Mouse (Mus musculus) hindbrain, embryonic 15.5 days (tissue): ENCODE results near the gene Krtap9-3. TPM values are rescaled to one million over a fixed set of nuclear protein-coding genes. Genes with fewer than 3 reads are reported as not detected.
"Not testable (repeated sequence)": the region's sequence is repeated elsewhere in the genome, so short reads cannot be mapped to it uniquely, and the experiment has no call there.

Experiments
- ATAC-seq: fragments of 200-750 bp; cut with Nextera tagmentation; 2 replicates; pipeline ENCODE4 v1.8.0; 2017; ENCODE audit warnings: low read depth, moderate number of reproducible peaks, moderate TSS enrichment; ENCODE audit not compliant: low FRiP score
- H3K27ac ChIP-seq: fragments of 300-500 bp; sonication (generic); replicated peaks from 2 replicates; pipeline ENCODE4 v1.5.1; 2015; ENCODE audit warnings: mild to moderate bottlenecking, inconsistent platforms
- H3K27me3 ChIP-seq: fragments of 300-500 bp; sonication (generic); 2 replicates; pipeline ENCODE4 v1.6.1; 2015; ENCODE audit warnings: control low read depth, inconsistent platforms
- H3K36me3 ChIP-seq: fragments of 300-500 bp; sonication (generic); 2 replicates; pipeline ENCODE4 v1.6.1; 2015; ENCODE audit warnings: control low read depth, inconsistent platforms
- H3K4me1 ChIP-seq: fragments of 300-500 bp; sonication (generic); replicated peaks from 2 replicates; pipeline ENCODE4 v1.6.1; 2015; ENCODE audit warnings: control low read depth, inconsistent platforms
- H3K4me2 ChIP-seq: fragments of 300-500 bp; sonication (generic); 2 replicates; pipeline ENCODE4 v1.6.1; 2015; ENCODE audit warnings: moderate library complexity, mild to moderate bottlenecking, inconsistent platforms
- H3K4me3 ChIP-seq: fragments of 300-500 bp; sonication (generic); 2 replicates; pipeline ENCODE4 v1.5.1; 2015; ENCODE audit warnings: mild to moderate bottlenecking, inconsistent platforms
- H3K9ac ChIP-seq: fragments of 300-500 bp; sonication (generic); 2 replicates; pipeline ENCODE4 v1.6.1; 2015; ENCODE audit warnings: inconsistent platforms
- H3K9me3 ChIP-seq: fragments of 300-500 bp; sonication (generic); 2 replicates; pipeline ENCODE4 v1.6.1; 2016; ENCODE audit warnings: control low read depth, inconsistent platforms
- WGBS: fragments of 180-500 bp; shearing (Covaris S2); methylation state at CpG from one replicate; pipeline ENCODE4 v1.1.7; 2015; 5-methylcytosine and 5-hydroxymethylcytosine counted together
- polyA plus RNA-seq: library from polyadenylated mRNA; unstranded; fragments of >200 nt; fragmentation: Nextera tagmentation; extraction: Ambion mirVana; gene quantifications from 2 replicates; pipeline ENCODE4 v1.2.1, GENCODE M21; 2015

Gene Krtap9-3
- polyA plus RNA-seq, result not detected in 2 replicates

- H3K27ac ChIP-seq, H3K9ac ChIP-seq, H3K4me1 ChIP-seq, ATAC-seq, H3K4me2 ChIP-seq, H3K36me3 ChIP-seq, H3K27me3 ChIP-seq, H3K4me3 ChIP-seq, H3K9me3 ChIP-seq: not testable (repeated sequence)
- 80% methylated on average over 6 of the region's 6 CpGs for WGBS
Measured at GRCm38 (mm10) chr11:99597742-99598141, at the start of gene Krtap9-3. Krtap9-3 (minus strand) TSS chr11:99598105.

GRCm38 (mm10) chr11:99646444-99646843, 48.5 kb upstream of the Krtap9-3 start:
- no peak for ATAC-seq
- Histone ChIP-seq H3K27me3 (no peaks in the 10 kb centered on the region), H3K36me3 (no peaks in the 10 kb centered on the region), H3K4me1 (no peaks in the 10 kb centered on the region), H3K4me2 (no peak overlapping the region), H3K9ac (no peak overlapping the region), H3K27ac (no peak overlapping the region), H3K9me3 (no peaks in the 10 kb centered on the region), H3K4me3 (no peak overlapping the region)
- 88% methylated on average over 15 of the region's 15 CpGs for WGBS

GRCm38 (mm10) chr11:99644351-99644750, 46.4 kb upstream of the Krtap9-3 start:
- WGBS, result 61% methylated on average over 3 of the region's 3 CpGs
- H3K4me3 ChIP-seq, result no peak overlapping the region
- H3K36me3 ChIP-seq, result no peaks in the 10 kb centered on the region
- no peak overlapping the region for H3K9ac ChIP-seq
- H3K4me1 ChIP-seq, result no peaks in the 10 kb centered on the region
- H3K4me2 ChIP-seq, result no peak overlapping the region
- no peaks in the 10 kb centered on the region for H3K27me3 ChIP-seq
- ATAC-seq, result no peak
- H3K9me3 ChIP-seq, result no peaks in the 10 kb centered on the region
- H3K27ac ChIP-seq, result no peak overlapping the region

- not testable (repeated sequence) for H3K4me3 ChIP-seq, H3K27ac ChIP-seq, H3K36me3 ChIP-seq, H3K9ac ChIP-seq, H3K27me3 ChIP-seq, H3K9me3 ChIP-seq, ATAC-seq, H3K4me2 ChIP-seq, H3K4me1 ChIP-seq
- WGBS, result 81% methylated on average over 9 of the region's 9 CpGs
Measured at GRCm38 (mm10) chr11:99643635-99644139, 45.8 kb upstream of the Krtap9-3 start, which contains the start of gene Krtap4-7. Krtap4-7 (minus strand) TSS chr11:99644089.

- no peak overlapping the region for H3K4me2 ChIP-seq
- no peaks in the 10 kb centered on the region for H3K9me3 ChIP-seq
- H3K27ac ChIP-seq, result no peak overlapping the region
- no peaks in the 10 kb centered on the region for H3K27me3 ChIP-seq
- H3K4me3 ChIP-seq, result no peak overlapping the region
- 43% methylated on average over 1 of the region's 1 CpGs for WGBS
- ATAC-seq, result no peak
- no peaks in the 10 kb centered on the region for H3K4me1 ChIP-seq
- no peak overlapping the region for H3K9ac ChIP-seq
- H3K36me3 ChIP-seq, result no peaks in the 10 kb centered on the region
Measured at GRCm38 (mm10) chr11:99640926-99641325, 43.0 kb upstream of the Krtap9-3 start.

GRCm38 (mm10) chr11:99637086-99637485, 39.2 kb upstream of the Krtap9-3 start:
- H3K4me3 ChIP-seq, result no peak overlapping the region
- no peaks in the 10 kb centered on the region for H3K9me3 ChIP-seq
- no peaks in the 10 kb centered on the region for H3K36me3 ChIP-seq
- 73% methylated on average over 1 of the region's 1 CpGs for WGBS
- no peak overlapping the region for H3K4me2 ChIP-seq
- ATAC-seq, result no peak
- H3K9ac ChIP-seq, result no peak overlapping the region
- H3K27ac ChIP-seq, result no peak overlapping the region
- H3K4me1 ChIP-seq, result no peaks in the 10 kb centered on the region
- no peaks in the 10 kb centered on the region for H3K27me3 ChIP-seq

GRCm38 (mm10) chr11:99634653-99635134, 36.8 kb upstream of the Krtap9-3 start, which contains the start of gene Krtap4-2:
Krtap4-2 (minus strand) TSS chr11:99635084.
- no peak for ATAC-seq

GRCm38 (mm10) chr11:99633293-99633692, 35.4 kb upstream of the Krtap9-3 start:
- Histone ChIP-seq H3K27me3 (no peaks in the 10 kb centered on the region), H3K4me2 (no peak overlapping the region), H3K9me3 (no peaks in the 10 kb centered on the region), H3K9ac (no peak overlapping the region), H3K36me3 (no peaks in the 10 kb centered on the region), H3K27ac (no peak overlapping the region), H3K4me1 (no peaks in the 10 kb centered on the region), H3K4me3 (no peak overlapping the region)
- ATAC-seq, result no peak
- WGBS, result 67% methylated on average over 2 of the region's 2 CpGs

More at GRCm38 (mm10) chr11:99634653-99635134, 36.8 kb upstream of the Krtap9-3 start, which contains the start of gene Krtap4-2:
- Histone ChIP-seq H3K4me2 (no peak within 1 kb of the TSS), H3K27ac (no peak within 1 kb of the TSS), H3K4me3 (no peak within 1 kb of the TSS), H3K9ac (no peak within 1 kb of the TSS), H3K36me3 (no peaks in the 10 kb centered on the region), H3K4me1 (no peaks in the 10 kb centered on the region), H3K9me3 (no peaks in the 10 kb centered on the region), H3K27me3 (no peaks in the 10 kb centered on the region)
- 38% methylated on average over 8 of the region's 8 CpGs for WGBS

GRCm38 (mm10) chr11:99630890-99631289, 33.0 kb upstream of the Krtap9-3 start:
- Histone ChIP-seq H3K36me3 (no peaks in the 10 kb centered on the region), H3K27ac (no peak overlapping the region), H3K9ac (no peak overlapping the region), H3K9me3 (no peaks in the 10 kb centered on the region), H3K4me2 (no peak overlapping the region), H3K4me1 (no peaks in the 10 kb centered on the region), H3K27me3 (no peaks in the 10 kb centered on the region), H3K4me3 (no peak overlapping the region)
- ATAC-seq, result no peak
- WGBS, result 81% methylated on average over 3 of the region's 3 CpGs

GRCm38 (mm10) chr11:99628138-99628537, 30.2 kb upstream of the Krtap9-3 start, which contains the start of gene Krtap4-1:
Krtap4-1 (minus strand) TSS chr11:99628238.
- no peaks in the 10 kb centered on the region for H3K4me1 ChIP-seq
- H3K36me3 ChIP-seq, result no peaks in the 10 kb centered on the region
- no peak within 1 kb of the TSS for H3K9ac ChIP-seq
- no peaks in the 10 kb centered on the region for H3K27me3 ChIP-seq
- no peak for ATAC-seq
- H3K4me3 ChIP-seq, result no peak within 1 kb of the TSS
- H3K27ac ChIP-seq, result no peak within 1 kb of the TSS
- no peak within 1 kb of the TSS for H3K4me2 ChIP-seq
- no peaks in the 10 kb centered on the region for H3K9me3 ChIP-seq
- WGBS, result 86% methylated on average over 4 of the region's 4 CpGs

GRCm38 (mm10) chr11:99620335-99620734, 22.4 kb upstream of the Krtap9-3 start, which contains the start of gene Gm11562:
Gm11562 (minus strand) TSS chr11:99620435.
- H3K36me3 ChIP-seq, result no peaks in the 10 kb centered on the region
- no peak within 1 kb of the TSS for H3K4me2 ChIP-seq
- no peaks in the 10 kb centered on the region for H3K4me1 ChIP-seq
- no peak within 1 kb of the TSS for H3K4me3 ChIP-seq
- no peak within 1 kb of the TSS for H3K27ac ChIP-seq
- H3K27me3 ChIP-seq, result no peaks in the 10 kb centered on the region
- H3K9me3 ChIP-seq, result no peaks in the 10 kb centered on the region
- WGBS, result 94% methylated on average over 2 of the region's 2 CpGs
- no peak for ATAC-seq
- H3K9ac ChIP-seq, result no peak within 1 kb of the TSS

- no peak within 1 kb of the TSS for H3K4me2 ChIP-seq
- no peak for ATAC-seq
- no peak within 1 kb of the TSS for H3K27ac ChIP-seq
- no peaks in the 10 kb centered on the region for H3K27me3 ChIP-seq
- no peak within 1 kb of the TSS for H3K9ac ChIP-seq
- WGBS, result 78% methylated on average over 3 of the region's 3 CpGs
- no peaks in the 10 kb centered on the region for H3K9me3 ChIP-seq
- no peaks in the 10 kb centered on the region for H3K4me1 ChIP-seq
- no peak within 1 kb of the TSS for H3K4me3 ChIP-seq
- no peaks in the 10 kb centered on the region for H3K36me3 ChIP-seq
Measured at GRCm38 (mm10) chr11:99614796-99615363, 17.0 kb upstream of the Krtap9-3 start, which contains the start of gene Krtap2-4. Krtap2-4 (minus strand) TSS chr11:99614846.
